Mouse (Mus musculus): ENCODE data around the gene Apaf1. TPM values are rescaled to one million over a fixed set of nuclear protein-coding genes. Genes with fewer than 3 reads are reported as not detected.

The Apaf1 gene
- total and polyA plus RNA-seq, 3 experiments, result 12.8 to 14.3 TPM; not detected in 1

- Histone ChIP-seq H3K9me3 (replicated peaks; ENCODE audit: insufficient read depth, low read length) (no peaks in the 10 kb centered on the region), H3K9ac (ENCODE audit: control insufficient read depth, low read depth, low read length, poor library complexity, severe bottlenecking) (no peak overlapping the region), H3K27me3 (ENCODE audit: control insufficient read depth in 1 of 2, insufficient read depth in 2 of 2, low read length in 2 of 2) (no peaks in the 10 kb centered on the region), H3K79me2 (ENCODE audit: control insufficient read depth, insufficient read depth, low read length, poor library complexity) (no peaks in the 10 kb centered on the region), H3K4me3 (ENCODE audit: control insufficient read depth in 1 of 2, insufficient read depth in 1 of 2, low read depth in 2 of 2, low read length in 2 of 2) (no peak overlapping the region), H3K27ac (ENCODE audit: control insufficient read depth, low read depth, low read length) (no peak overlapping the region), H3K36me3 (ENCODE audit: control insufficient read depth in 1 of 2, insufficient read depth in 2 of 2, low read length in 2 of 2) (no peaks in the 10 kb centered on the region), H3K4me1 (ENCODE audit: control insufficient read depth in 1 of 2, insufficient read depth in 2 of 2, low read length in 2 of 2) (no peaks in the 10 kb centered on the region)
- DNase-seq (ENCODE audit: low read depth, low spot score), result no peak
- TF ChIP-seq MAFK (IDR thresholded peaks at IDR 0.05; ENCODE audit: borderline replicate concordance, low read depth, low read length), result peak; percentile 79
- no peak for TF ChIP-seq CHD2 (IDR thresholded peaks at IDR 0.05; ENCODE audit: low read length)
- no peak for TF ChIP-seq MAX (IDR thresholded peaks at IDR 0.05; ENCODE audit: low read length)
These were observed 112.0 kb downstream of the Apaf1 start for GRCm38 (mm10) chr10:90970560-90970959.

GRCm38 (mm10) chr10:90969355-90970174 lies 113.0 kb downstream of the Apaf1 start:
- H3K36me3 ChIP-seq (ENCODE audit: control insufficient read depth in 1 of 2, insufficient read depth in 2 of 2, low read length in 2 of 2), result no peaks in the 10 kb centered on the region
- H3K4me1 ChIP-seq (ENCODE audit: control insufficient read depth in 1 of 2, insufficient read depth in 2 of 2, low read length in 2 of 2), result no peaks in the 10 kb centered on the region
- no peak overlapping the region for H3K27ac ChIP-seq (ENCODE audit: control insufficient read depth, low read depth, low read length)
- TF ChIP-seq CTCF (IDR thresholded peaks at IDR 0.05 in 2 of 3, conservative IDR thresholded peaks at IDR 0.05 in 1 of 3; ENCODE audit: control insufficient read depth in 1 of 3, insufficient read depth in 1 of 3, low read depth in 2 of 3, low read length in 3 of 3, poor library complexity in 1 of 3, severe bottlenecking in 1 of 3) (no peak), POLR2A (IDR thresholded peaks at IDR 0.05; ENCODE audit: control insufficient read depth in 1 of 2, insufficient read depth in 1 of 2, low read depth in 1 of 2, low read length in 2 of 2, poor library complexity in 1 of 2) (no peak), USF2 (IDR thresholded peaks at IDR 0.05; ENCODE audit: borderline replicate concordance in 1 of 2, insufficient read depth in 1 of 2, low read depth in 1 of 2, low read length in 2 of 2) (no peak), POLR2AphosphoS2 (IDR thresholded peaks at IDR 0.05; ENCODE audit: low read length) (no peak), KAT2A (conservative IDR thresholded peaks at IDR 0.05; ENCODE audit: low read depth, low read length) (no peak), NRF1 (IDR thresholded peaks at IDR 0.05; ENCODE audit: insufficient read depth, low read depth, low read length, poor library complexity, severe bottlenecking) (no peak), JUND (IDR thresholded peaks at IDR 0.05; ENCODE audit: low read depth, low read length) (no peak), MAFK (IDR thresholded peaks at IDR 0.05; ENCODE audit: borderline replicate concordance, low read depth, low read length) (no peak), TAL1 (IDR thresholded peaks at IDR 0.05; ENCODE audit: low read length) (no peak), UBTF (IDR thresholded peaks at IDR 0.05; ENCODE audit: borderline replicate concordance, insufficient read depth, low read depth, low read length) (no peak), ZC3H11A (IDR thresholded peaks at IDR 0.05; ENCODE audit: low read depth, low read length) (no peak), USF1 (IDR thresholded peaks at IDR 0.05; ENCODE audit: low read depth, low read length) (no peak)
- H3K9ac ChIP-seq (ENCODE audit: control insufficient read depth, low read depth, low read length, poor library complexity, severe bottlenecking), result no peak overlapping the region
- no peaks in the 10 kb centered on the region for H3K79me2 ChIP-seq (ENCODE audit: control insufficient read depth, insufficient read depth, low read length, poor library complexity)
- no peak for DNase-seq (ENCODE audit: low read depth, low spot score)
- no peak overlapping the region for H3K4me3 ChIP-seq (ENCODE audit: control insufficient read depth in 1 of 2, insufficient read depth in 1 of 2, low read depth in 2 of 2, low read length in 2 of 2)
- no peaks in the 10 kb centered on the region for H3K9me3 ChIP-seq (replicated peaks; ENCODE audit: insufficient read depth, low read length)
- H3K27me3 ChIP-seq (ENCODE audit: control insufficient read depth in 1 of 2, insufficient read depth in 2 of 2, low read length in 2 of 2), result no peaks in the 10 kb centered on the region

Data from MEL (cell line).